Mouse (Mus musculus) cerebellum, adult (tissue): ENCODE results near the gene Znrf3.

ENCODE experiments used
- ATAC-seq: cut with Nextera tagmentation; 2 replicates; pipeline ENCODE4 v1.9.2; 2017; ENCODE audit warnings: mild to moderate bottlenecking, moderate library complexity, mixed read lengths; ENCODE audit not compliant: insufficient number of reproducible peaks, low FRiP score, low TSS enrichment

Znrf3 gene

DNA sequence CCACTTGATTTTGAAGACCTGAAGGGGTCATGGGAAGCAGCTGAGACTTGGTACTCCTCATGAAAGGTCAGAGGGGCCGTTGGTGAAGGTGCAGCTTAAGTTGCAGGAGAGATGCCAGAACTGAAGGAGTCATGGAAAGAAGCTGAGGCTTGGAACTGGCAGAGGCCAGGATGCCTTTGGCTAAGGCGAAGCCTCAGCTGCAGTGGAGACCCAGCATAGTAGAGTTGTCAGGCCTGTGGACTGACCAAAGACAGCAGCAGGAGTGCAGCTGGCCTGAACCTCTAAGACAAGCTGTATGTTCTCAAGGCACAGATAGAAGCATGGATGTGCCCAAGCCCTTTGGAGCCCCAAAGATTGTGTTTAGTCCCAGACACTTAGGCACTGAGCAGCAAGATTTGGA is 40.5 kb downstream of the Znrf3 start:
- ATAC-seq, result no peak

DNA sequence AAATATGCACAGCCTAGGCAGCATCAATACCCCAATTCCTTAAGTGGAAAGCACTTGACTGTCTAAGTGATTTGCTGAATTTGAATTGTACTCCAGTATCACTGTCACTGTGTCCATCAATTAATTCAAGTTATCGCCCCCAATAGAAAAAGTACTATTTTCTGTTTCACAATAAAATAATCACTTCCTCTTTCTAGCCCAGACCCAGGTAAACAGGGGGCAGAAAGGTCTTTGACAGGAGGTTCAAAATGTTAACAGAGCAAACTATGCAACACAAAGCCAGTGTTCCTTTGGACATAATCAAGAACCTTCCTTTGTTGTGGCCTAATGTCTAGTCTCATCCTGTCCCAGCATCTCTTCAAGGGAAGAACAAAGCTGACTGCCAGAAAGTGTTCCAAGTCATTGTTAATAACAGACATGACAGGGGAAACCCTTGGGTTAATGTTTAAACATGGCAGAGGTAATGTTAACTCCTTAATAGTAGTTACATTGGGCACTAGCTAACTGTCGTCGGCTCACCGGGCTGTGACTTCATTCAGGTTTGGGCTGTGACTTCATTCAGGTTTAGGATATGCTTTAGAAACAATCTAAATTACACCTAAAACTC is 42.4 kb downstream of the Znrf3 start:
- ATAC-seq, result no peak

DNA sequence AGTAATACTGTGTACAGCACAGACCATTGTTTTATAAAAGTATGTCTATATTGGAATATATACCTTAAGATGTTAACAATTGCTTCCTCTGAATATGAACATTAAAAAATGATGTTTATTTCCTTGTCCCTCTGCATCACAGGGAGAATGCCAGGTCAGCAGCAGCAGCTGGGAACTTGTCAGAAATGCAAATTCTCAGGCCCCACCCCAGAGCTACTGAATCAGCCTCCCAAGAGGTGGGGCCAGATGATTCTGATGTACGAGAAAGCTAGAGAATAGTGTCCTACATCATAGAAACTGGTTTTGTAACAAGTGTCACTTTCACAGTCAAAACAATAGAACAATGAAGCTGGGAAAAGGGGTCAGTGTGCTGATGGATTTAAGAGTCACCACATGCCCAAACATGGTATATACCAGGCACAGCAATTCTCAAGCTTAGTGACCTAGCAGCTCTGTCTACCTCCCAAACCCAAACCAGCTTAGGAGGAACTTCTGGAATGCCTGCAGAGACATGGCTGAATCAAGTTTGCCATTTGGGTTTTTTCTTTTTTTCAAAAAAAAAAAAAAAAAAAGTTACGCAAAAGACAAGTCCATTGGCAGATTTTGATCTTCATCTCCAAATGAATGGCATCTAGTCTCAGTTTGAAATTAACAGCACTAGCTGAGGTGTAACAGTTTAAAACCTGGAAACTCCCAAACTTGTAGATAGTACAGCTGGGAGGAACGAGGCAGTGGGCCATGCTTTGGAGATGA is 46.2 kb downstream of the Znrf3 start:
- no peak for ATAC-seq

DNA sequence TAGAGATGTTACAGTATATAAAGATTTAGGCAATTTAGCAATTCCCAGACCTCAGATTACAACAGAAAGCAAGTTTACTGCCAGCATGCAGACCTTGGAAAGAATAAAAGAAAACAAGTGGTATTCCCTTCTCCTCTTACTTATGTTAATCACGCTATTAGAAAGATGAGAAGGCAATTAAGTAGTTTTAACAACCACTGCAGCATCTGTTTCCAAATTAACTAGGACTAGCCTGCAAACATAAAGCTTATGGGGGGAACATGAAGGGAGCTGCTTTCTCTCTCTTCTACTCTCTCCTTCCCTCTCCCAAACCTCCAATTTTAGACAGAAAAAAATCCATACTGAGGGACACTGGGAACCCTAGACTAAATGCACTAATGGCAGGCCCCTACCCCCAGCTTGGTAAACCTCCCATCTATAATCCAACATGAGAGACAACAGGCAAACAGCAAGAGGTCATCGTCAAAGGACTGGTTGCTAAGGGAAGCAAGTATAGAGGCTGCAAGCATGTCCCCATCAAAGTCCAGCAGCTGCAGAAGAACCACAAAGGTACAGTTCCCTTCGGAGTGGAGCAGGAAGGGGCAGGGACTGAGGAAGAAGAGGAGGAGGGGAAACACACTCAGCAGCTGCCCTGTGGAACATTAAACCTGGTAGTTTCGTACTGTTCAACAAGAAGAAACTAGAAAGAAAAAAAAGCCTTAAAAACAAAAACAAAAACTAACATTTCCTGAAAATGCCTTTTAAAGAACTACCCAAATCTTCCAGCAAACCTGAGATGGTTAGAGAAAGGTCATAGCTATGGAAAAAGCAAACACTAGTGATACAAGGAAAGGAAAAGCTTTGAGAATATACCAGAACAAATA is 53.4 kb downstream of the Znrf3 start:
- ATAC-seq, result no peak

DNA sequence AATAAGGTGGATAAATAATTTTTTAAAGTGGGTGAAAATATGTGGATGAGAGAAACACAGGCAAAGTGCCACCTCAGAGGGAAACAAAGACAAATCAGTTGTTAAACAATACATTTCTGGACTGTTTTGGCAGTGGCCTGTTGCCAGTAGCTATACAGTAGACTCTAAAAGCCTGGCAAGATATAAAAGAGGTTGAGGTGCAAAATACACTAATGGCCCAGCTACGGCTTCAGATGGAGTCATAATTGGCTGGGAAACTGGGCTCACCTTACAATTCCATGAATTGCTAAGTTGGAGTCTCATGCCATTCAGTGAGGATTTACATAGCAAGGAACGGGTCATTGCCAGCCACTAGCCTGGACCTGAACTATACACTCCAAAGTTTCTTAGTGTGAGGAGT is 62.0 kb downstream of the Znrf3 start:
- no peak for ATAC-seq

DNA sequence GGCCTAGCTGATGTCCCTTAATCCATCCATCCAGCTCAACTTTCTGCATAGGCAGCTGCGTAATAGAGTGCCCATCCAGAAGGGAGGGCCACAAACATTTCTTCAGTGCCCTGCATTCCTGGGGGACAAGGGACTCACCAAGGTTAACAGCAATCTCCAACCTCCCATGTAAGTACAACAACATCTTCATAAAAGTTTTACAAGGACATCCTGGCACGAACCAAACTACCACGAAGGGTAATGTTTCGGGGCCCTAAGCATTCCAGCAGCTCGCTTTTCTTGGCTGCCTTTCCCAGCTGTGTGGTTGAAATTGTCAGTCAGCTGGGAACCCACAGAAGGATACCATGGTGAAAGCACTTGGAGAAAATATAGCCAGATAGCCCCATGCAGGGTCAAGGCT is 63.4 kb downstream of the Znrf3 start:
- ATAC-seq, result no peak

DNA sequence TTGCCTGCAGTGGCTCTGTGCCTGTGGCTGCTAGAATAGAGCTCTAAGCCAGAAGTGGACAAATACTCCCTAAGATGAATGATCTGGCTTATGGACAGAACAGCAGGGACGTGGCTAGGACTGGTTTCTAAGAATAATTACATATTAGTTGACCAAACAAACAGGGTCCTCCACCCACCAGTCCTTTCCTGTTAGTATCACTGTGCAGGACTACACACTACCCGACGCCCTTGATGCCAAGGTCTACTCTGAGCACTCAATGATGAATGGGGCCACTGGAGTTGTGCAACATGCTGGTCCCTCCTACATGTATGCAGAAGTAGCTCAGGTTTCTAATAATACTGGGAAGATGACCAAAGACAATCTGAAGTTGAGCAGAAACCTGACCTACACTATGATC is 64.4 kb downstream of the Znrf3 start:
- no peak for ATAC-seq

DNA sequence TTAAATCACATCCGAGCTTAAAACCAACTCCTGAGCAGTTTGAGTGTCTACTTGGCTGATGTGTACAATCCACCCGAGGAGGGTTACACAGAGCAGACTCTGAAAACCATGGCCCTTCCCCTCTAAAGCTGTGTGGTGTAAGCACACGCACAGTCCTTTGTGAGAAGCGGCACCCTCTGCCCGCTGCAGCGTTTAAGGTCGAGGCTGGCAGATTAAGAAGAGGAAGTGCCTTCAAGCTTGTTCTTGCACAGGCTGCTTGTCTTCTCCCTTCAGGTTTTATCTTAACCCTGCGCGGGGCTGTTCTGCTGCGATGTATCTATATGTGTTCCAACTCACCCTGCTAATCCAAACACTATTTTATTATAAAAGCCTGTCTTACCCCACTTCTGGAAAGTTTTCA is 75.5 kb downstream of the Znrf3 start:
- no peak for ATAC-seq

DNA sequence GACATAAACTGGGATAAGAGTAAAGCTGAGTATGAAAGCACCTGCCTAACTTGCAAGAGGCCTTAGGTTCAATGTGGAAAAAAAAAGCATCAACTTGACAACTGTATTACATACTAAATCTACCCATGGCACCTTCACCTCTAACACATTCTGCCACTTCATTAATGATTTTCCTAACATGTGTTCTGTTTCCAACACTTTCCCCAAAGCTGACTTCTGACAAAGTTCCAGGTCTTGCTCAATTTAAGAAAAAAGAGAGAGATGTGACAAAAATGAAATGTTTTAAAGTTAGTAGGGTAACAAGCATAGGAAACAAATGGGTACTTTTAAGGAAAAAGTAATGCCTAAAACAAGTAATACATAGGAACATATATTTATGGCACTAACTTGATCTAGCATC is 76.2 kb downstream of the Znrf3 start:
- ATAC-seq, result no peak

DNA sequence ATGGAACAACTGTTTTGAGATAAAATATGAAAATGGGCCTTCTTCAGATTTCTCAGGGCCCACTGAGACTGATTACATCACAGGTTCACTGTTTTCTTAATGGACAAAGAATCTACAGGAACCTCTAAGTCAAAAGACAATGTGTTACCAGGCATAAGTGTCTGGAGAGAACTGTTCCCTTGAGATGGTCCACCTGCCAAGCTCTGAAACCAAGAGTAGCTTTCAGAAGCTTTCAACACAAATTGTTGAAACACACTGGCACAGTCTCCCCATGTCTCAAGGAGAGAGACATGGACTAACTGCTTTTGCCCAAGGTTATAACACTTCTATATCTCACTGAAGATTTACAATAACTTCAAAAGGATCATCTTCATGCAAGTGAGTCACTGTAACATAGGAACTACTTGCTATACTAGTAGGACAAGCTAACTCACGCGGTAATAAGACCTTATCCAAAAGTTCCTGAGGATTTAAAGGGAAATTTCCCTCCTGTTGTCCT is 89.3 kb downstream of the Znrf3 start:
- ATAC-seq, result no peak

DNA sequence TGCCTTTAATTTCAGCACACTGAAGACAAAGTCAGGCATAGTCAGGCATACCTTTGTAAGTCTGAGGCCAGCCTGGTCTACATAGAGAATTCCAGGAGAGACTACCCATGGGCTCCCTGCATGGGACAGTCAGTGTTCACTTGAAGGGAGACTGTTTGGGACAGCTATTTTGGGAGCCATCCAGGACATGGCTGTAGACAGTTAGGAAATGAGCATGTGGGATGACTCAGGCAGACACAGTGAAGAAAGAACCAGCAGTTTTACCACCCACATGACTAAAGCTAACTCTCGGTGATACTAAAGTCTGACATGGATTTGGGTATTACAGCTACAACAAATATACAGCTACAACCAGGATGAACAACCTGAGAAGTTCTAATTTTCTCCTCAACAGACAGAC is 89.9 kb downstream of the Znrf3 start:
- ATAC-seq, result no peak

DNA sequence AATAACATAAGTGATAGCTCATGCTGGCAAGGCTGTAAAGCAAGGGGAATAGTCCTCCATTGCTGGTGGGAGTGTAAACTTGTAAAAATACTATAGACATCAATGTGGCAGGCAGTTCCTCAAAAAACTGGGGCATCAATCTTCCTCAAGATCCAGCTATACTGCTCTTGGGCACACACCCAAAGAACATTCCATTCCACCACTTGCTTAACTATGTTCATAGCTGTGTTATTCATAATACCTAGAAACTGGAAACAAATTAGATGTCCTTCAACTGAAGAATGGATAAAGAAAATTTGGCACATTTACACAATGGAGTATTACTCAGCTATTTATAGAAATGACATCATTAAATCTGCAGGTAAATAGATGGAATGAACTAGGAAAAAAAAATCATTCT is 91.6 kb downstream of the Znrf3 start:
- no peak for ATAC-seq

DNA sequence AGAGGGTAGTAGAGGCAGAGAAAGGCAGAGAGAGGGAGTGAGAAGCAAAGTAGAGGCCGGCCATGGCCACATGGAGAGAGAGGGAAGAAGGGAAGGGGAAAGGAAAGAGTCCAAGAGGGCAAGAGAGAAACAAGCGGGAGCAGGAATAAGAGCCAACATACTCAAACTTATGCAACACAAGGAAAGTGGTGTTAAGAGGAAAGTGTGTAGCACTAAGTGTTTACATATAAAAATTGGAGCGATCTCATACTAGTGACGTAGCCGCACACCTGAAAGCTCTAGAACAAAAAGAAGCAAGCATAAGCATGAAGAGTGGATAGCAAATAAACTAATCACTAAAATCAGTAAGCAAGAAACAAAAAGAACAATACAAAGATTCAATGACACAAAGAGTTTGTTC is 95.2 kb downstream of the Znrf3 start:
- ATAC-seq, result no peak

DNA sequence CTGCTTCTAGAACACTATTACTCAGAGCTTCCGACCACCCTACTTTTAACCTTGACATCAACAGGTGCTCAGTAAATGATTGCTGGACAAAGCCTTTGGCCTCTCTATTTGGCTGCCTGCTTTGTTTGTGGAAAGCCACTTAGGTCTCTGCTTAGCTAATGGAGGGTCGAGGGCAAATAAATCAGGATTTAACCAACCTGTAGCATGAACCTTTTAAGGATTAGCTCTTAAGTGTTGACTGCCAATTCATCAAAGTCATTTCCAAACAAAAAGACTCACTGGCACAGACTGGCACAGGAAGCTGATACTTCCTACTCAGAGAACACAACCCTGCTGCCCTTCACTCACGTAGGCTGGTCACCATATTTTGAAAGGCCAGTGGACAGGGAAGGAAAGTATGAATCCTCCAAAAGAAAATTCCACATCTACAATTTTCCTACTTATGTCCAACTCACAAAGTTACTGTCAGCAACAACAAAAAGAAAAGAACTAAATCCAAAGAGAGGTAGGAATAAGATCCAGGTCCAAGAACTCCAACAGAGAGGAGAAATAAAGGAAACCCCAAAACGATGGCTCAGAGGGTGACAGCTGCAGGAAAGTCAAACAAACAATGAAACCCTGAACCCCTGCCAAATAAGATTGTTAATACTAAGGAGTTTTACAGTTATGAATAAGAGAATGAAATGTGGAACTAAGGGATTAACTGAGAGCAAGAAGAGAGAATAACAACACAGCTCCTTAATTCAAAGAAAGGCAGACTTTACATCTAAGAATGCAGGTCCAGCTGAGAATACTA is 97.6 kb downstream of the Znrf3 start:
- ATAC-seq, result no peak

DNA sequence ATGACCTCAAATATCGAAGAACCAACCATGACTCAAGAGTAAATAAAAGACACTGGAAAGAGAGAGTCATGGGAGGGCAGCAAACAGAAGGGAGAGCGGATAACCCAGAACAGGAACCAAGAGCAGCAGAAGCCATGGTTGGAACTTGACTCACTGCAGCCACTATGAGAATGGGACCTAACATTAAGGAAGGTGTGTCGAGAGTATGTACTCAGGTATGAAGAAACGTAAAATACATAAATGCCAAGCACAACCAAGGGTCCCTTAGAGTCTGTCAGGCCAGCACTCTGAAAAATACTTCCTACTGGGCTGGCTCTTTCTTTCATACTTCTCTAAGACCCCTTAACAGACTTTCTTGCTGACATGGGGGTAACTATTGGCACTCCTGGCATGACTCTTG is 100.9 kb downstream of the Znrf3 start:
- ATAC-seq, result no peak

DNA sequence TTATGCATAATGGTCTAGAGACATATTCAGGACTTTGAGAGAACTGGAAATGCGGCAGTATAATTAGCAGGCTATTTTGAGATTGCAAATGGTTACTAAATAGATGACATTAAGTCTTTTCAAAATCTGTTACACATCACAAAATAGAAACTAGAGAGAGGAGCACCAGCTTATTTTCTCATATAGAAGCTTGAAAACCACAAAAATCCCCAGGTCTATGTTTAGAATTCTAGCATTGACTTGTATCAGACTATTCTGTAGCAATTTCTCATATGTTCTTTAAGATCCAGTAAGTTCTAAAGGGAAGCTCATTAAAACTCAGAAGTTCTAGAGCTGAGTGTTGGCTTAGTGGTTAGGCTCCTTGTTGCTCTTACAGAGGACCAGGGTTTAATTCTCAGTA is 104.9 kb downstream of the Znrf3 start:
- no peak for ATAC-seq

DNA sequence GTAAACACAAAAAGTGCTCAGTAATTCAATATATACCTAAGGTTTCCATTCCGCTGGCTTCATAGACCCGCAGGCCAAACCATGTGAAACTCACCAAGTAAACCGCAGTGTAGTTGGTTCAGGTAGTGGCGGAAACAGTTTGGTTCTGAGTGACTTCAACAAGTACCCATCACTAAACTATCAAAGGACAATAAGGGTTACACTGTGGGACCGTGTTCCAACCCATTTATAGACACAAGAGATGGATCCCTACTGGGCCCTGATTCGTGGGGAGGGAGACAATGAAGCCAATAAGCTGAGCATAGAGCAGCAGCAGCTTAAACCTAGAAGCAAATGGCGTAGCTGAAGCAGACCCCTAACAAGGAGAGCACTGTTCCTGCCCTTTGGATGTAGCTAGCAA is 107.8 kb downstream of the Znrf3 start:
- ATAC-seq, result no peak

DNA sequence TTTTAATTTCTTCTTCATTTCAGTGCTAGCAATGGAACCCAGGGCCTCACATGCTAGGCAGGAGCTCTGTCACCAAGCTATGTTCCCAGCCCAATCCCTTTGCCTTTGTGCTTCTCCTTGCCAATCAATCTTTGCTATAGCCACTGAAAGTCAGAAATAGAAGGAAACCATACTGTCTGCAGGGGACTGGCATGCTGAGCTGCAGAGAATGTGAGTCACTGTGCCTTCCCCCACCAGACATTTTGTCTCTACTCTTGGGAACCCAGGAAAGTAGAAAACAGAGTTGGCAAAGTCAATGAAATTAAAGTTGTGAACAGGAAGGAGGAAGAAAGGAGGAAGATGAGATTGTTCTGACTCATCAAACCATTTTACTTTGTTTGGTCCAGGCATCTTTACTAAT is 108.4 kb downstream of the Znrf3 start:
- ATAC-seq, result no peak

DNA sequence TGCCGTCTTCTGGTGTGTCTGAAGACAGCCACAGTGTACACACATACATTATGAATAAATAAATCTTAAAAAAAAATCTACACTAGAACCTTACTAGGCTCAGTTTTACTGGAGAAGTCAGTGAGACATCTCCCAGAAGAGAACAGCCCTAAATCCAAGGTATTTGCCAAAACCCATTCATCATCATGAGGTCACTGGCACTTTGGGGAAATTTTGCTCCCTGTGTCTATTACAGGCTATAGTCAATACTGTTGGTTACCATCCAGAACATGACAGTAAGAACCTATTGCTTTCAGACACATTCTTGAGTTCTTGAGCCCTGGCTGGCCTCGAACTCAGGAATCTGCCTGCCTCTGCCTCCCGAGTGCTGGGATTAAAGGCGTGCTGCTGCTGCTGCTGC is 113.8 kb downstream of the Znrf3 start:
- no peak for ATAC-seq

DNA sequence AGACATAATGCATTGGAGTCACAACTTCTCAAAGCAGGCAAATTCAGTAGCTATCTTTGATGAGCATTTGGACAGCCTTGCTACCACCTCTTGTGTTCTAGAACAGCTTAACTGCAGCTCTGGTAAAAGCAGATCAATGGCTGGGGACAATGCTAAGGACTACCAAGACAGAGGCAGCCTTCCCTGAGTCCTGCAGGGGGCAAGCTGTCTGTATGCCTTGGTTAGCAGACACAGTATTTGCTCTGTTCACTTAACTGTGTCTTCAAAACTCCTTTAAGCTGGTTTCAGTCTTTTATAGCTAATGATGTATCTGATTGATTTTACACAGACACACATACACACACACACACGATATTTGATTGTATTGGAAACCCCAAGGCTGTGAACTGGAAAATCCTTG is 117.0 kb downstream of the Znrf3 start:
- no peak for ATAC-seq

DNA sequence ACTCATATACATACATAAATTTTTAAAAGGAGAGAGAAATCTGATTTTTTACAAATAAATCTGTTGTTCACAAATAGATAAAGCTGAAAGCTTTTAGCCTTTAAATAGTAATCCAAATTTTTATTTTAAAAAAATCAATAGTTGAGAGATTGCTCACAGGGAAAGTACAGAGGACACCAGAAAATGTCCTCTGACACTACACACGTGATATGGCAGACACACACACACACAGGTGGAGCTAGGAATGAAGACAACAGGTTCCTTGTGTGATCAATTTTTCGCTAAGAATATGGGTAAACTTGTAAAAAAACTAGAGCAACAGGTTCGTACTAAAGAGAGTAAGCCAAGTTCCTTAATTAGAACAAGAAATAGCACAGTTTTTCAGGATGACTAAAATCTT is 118.4 kb downstream of the Znrf3 start:
- ATAC-seq, result no peak
